Mouse (Mus musculus) thymus, postnatal 36 days (tissue): ENCODE measurements around the gene Cab39l.
A peak's percentile ranks its signal among the peaks of the same experiment; 100 is the strongest.
"Not testable (repeated sequence)": the region's sequence is repeated elsewhere in the genome, so short reads cannot be mapped to it uniquely, and the experiment has no call there.

Experiments used
- DNase-seq, 2 experiments: peaks; one replicate each; pipeline ENCODE4 v3.0.0; 2022; ENCODE audit warnings: mixed read lengths in 2 of 2

Cab39l gene

GRCm38 (mm10) chr14:59576385-59576784 is 135.6 kb downstream of the Cab39l start:
- DNase-seq: no peak

DNA sequence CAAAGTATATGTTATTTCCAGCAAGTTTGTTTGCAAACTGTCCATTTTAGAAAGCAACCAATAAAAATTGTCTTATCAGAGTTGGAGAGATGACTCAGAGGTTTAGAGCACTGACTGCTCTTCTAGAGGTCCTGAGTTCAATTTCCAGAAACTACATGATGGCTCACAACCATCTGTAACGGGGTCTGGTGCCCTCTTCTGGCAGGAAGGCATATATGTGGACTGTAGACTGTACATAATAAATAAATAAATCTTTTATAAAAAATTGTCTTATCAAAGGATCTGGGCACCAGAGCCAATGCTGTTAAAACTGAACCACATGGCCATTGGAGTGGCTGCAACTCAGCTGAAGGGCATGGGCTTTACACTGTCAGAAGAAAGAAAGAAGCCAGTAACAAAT is 149.8 kb downstream of the Cab39l start:
- peak; percentile 20 to 22 for DNase-seq

- DNase-seq: no peak
These were observed 151.1 kb downstream of the Cab39l start for GRCm38 (mm10) chr14:59591901-59592300.

GRCm38 (mm10) chr14:59592593-59592992 is 151.8 kb downstream of the Cab39l start:
- no peak for DNase-seq

GRCm38 (mm10) chr14:59594988-59595387 is 154.2 kb downstream of the Cab39l start:
- DNase-seq: no peak

DNA sequence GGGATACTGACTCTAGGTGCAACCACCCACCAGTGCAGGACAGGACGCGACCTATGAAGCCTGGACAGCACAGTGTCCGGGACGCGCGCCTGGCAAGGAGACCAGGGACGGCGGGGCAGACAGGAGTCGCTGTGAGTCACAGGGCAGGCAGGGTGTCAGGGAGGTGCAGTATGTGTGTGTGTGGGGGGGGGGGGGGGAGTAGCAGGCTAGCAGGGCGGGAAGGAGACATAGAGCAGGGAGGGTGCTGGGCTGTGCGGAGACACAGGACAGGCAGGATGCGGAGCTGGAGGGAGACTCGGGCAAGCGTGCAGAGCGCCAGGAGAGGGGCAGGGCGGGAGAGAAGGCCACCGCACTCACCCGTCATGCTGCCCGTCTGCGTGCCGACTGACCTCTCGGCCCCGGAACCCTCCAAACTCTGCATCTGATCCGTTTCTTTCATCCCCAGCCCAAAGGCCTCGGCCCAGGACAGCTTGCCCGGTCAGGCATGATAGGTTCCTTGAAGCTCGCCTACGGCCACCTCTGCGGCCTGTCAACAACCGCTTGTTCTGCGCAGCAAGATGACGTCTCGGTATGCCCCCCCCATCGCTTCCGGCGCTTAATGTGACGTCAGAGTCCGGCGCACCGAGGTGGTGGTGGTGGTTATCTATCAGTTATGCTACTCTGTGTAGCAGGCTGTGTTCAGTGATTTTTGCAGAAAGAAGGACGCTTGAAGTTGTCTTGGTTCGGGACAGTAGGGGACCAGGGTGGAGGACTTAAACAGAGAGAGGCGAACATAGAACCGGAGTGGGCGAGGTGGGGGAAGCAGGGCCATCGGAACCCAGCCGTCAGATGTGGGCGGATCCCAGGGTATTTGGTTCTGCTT is 156.9 kb downstream of the Cab39l start, which contains the start of gene Cdadc1:
Gene Cdadc1, minus strand, starts transcription at position 562 of the 862 bp plus-strand sequence.
- peak; percentile 91 to 96 for DNase-seq

DNA sequence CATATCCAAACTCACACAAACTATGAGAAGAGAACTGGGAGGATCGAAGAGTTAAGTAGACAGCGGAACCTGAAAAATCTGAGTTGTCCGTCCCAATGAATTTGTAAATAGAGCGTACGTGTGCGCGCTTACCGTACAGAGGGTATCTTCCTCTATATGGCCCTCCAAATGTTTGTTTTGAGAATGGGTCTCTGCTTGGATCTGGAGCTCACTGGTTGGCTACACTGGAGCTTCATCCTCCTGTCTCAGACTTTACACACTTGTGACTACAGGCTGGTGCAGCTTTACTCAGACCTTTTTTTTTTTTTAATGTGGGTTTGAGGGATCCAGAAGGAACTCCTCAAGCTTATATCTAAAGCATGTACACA is 157.5 kb downstream of the Cab39l start:
- no peak for DNase-seq

GRCm38 (mm10) chr14:59604002-59604645 is 163.4 kb downstream of the Cab39l start:
- peak in 1 of 2 experiments; percentile 11 for DNase-seq

- DNase-seq: peak; percentile 55 to 67
These were observed 165.0 kb downstream of the Cab39l start for GRCm38 (mm10) chr14:59605671-59606353.

DNA sequence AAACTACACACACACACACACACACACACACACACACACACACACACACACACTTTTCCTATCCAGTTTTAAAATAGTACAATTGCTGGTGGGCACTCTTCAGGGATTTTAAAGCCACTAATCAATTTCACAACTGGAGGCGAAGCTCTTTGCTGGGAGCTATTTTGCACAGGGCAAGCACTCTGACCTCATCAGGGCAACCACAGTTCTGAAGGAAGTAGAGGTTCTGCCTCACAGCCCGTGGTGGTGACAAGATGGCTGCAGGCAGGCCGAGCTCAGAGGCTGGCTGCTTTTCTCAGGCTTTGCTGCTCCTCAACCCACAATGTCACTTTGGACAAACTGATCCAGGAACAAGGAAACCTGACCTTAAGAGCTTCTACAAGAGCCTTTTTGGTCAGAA is 166.2 kb downstream of the Cab39l start:
- DNase-seq: no peak

- DNase-seq: peak; percentile 46 to 52
These were observed 172.3 kb downstream of the Cab39l start for GRCm38 (mm10) chr14:59612920-59613625.

DNA sequence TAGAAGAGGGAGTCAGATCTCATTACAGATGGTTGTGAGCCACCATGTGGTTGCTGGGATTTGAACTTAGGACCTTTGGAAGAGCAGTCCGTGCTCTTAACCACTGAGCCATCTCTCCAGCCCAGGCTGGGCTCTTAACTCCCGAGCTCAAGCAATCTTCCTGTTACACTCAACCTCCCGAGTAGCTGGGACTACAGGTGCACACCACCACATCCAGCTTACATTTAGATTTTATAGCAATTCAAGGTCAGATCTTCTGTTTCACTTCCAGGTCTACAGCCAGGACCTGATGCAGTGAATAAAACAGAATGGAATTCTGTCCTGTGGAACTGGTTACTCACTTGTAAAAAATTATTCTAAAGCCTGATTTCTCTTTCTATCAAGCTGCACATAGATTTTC is 173.4 kb downstream of the Cab39l start:
- DNase-seq: not testable (repeated sequence)

GRCm38 (mm10) chr14:59616802-59617201 is 176.0 kb downstream of the Cab39l start:
- DNase-seq: no peak

GRCm38 (mm10) chr14:59624326-59624885 is 183.6 kb downstream of the Cab39l start:
- no peak for DNase-seq

DNA sequence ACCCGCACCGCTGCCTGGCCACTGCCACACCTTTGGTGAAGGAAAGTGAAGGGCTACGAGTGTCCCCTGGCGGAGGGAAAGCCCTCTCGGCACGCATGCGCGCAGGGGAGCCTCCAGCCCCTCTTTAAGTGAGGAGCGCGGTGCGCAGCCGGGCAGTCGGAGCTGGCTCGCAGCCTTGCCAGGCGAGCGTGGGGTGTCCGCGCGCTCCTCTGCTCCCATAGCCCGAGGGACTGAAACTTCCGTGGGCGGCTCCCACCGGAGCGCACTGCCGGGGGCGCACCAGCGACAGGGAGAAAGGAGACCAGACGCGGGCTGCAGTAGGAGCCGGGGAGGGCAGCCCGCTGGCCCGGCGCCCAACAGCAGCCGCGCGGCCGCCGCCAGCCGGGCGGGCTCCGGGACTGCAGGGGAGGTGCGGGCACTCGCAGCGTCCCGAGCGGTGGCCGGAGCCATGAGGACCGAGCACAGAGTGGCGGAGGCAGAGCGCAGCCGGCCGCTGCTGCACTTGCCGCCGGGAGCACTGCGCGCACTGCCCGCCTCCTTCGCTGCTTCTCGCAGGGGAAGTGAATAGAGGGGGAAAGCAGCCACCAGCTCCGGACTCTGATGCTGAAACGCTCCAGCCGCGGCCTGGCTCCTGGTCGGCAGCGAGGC is 184.5 kb downstream of the Cab39l start, which contains the start of gene Shisa2:
Gene Shisa2, plus strand, starts transcription at position 151 of the 648 bp plus-strand sequence.
- peak; percentile 34 to 47 for DNase-seq

- DNase-seq: no peak
These were observed 185.1 kb downstream of the Cab39l start for GRCm38 (mm10) chr14:59625806-59626364.

DNA sequence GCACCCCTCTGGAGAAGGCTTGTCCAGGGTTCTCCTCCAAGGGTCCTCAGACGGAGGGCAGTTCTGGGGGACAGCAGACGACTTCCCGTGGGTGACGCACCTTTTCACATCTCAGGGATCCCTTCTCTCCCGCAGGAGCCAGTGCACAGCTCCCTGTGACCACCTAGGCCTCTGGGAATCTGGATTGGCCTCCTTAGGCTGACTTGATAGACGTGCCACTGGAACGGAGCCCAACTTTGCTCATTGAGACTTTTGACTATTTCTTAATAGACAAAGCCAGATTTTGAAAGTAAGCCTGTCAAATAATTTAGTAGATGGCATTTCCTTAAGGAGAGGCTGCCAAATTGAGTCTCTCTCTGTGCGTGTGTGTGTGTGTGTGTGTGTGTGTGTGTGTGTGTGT is 185.9 kb downstream of the Cab39l start:
- DNase-seq: no peak

DNA sequence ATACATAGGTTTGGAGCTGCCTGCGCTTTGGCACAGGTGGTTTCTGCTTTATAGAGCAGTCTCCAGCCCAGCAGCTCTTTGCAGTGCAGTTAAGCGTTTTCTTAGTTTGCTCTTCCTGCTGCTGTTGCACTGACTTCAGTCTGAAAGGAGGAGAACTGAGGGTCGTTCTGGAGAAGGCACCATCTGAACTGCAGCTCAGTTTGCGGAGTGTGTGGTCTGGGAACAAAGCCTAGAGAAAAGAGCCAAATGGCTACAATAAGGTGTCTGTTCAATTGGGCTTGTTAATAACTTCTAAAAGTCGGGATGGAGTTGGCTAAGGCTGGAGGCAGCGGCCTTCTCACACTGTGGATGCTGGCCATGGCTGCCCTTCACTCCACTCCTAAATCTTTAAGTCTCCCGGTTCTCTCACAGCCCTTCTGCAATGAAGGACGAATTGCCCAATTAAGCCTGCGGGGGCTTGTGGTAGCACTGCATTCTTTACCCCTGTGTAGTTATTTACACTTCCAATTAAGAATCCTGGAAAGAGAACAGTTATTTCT is 186.4 kb downstream of the Cab39l start:
- DNase-seq: no peak

GRCm38 (mm10) chr14:59627823-59628222 is 187.1 kb downstream of the Cab39l start:
- no peak for DNase-seq

- DNase-seq: no peak
These were observed 188.5 kb downstream of the Cab39l start for GRCm38 (mm10) chr14:59629308-59629707.

DNA sequence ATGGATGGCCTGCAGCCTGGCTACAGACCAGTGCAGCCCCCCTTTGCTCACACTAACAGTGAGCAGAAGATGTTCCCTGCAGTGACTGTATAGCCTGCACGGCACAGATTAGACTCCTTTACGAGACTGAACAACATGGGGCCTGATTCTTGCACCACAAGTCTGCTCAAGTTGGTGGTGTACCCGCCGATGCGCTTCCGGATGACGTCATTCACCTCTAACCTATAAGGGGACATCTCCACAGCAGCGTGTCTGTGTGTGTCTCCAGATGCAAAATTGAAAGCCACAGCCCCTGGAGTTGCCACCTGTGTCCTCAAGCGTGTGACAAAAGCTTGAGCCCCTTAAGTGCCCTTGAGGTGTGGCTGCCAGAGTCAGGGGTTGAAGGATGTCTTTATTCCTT is 189.3 kb downstream of the Cab39l start:
- no peak for DNase-seq
